Mouse (Mus musculus): Measurements from ENCODE around the gene Slc22a1. TPM values are rescaled to one million over a fixed set of nuclear protein-coding genes. Genes with fewer than 3 reads are reported as not detected.
"Not testable (repeated sequence)": the region's sequence is repeated elsewhere in the genome, so short reads cannot be mapped to it uniquely, and the experiment has no call there.

Slc22a1 gene
- polyA plus RNA-seq, 1 experiment = 36.3 TPM

DNA sequence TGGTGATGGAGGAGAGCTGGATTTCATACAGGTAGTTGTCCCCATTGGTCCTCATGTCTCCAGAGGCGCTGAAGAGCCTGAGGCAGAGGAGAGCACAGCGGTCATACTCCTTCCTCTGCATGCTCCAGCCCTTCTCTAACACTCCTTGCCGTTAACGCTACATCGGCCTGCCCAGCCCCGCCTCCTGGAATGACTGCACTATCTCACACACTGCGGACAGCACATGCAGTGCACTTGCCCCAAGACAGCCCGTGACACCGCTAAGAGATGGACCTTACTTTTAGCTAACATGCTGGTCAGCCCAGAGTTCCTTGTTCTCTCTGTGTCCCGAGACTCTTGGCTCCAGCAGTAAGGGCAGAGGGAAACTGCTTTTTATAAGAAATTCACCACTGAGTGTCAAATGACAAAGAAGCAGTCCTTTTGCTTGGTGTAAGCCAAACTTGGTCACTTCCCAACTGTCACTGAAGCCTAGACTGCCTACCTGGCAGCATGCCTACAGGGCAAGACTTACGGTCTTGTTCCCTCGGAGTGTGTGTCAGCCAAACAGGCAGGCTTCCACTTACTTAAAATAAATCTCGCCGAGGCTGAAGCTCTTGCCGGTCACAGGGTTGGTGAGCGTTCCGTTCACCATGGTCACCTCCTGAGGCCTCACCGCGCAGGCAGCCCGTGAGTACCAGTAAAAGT lies 12.9 kb upstream of the Slc22a1 start:
- DNase-seq (ENCODE audit: low read depth, low spot score) = no peak
- 70% methylated on average over 20 of the region's 20 CpGs for WGBS

DNA sequence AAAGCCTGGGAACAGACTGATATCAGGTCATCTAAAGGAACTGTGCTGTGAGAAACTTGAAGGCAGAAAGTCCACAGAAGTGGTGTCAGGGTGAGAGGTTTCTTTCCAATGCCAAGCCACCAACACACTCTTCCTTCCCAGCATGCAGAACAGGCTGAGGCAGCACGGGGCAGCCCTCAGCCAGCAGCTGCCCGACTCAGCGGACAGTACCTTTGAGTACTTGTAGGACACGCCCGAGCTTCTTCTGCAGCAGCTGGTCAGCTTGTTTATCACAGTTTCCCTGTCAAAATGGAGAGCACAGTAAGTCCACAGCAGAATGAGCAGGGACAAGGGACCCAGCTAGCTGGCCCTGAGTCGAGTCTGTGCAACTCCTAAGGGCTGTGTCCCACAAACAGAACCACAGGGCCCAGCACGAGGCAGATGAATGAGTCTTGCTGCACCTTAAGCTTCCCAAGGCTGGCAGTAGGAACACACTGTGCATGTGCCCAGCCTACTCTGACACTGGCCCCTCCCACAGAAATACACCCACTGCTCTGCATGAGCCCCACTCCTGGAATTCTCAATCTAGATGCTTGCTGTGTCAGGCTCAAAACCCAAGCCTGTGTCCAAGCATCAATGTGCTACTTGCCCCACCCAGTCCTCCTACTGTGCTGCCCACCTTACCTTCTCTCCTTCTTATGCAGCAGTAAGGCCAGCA lies 9.4 kb upstream of the Slc22a1 start:
- DNase-seq (ENCODE audit: low read depth, low spot score) = no peak
- WGBS = 39% methylated on average over 7 of the region's 7 CpGs

DNA sequence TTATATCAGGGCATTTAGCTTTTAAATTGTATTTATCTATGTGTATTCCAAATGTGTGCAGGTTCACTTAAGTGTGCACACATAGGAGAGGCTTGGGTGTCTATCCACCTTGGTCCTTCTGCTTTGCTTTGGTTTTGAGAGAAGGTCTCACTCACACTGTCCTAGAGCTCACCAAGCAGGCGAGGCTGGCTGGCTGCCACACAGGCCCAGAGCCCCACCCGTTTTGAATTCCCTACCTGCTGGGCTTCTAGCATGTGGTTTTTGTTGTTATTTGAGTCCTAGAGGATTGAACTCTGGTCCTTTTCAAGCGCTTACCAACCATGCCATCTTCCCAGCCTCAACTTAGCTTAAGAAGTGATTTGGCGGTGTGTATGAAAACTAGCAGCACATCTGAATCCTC lies 8.8 kb upstream of the Slc22a1 start:
- DNase-seq (ENCODE audit: low read depth, low spot score) = no peak
- 39% methylated on average over 4 of the region's 4 CpGs for WGBS

DNA sequence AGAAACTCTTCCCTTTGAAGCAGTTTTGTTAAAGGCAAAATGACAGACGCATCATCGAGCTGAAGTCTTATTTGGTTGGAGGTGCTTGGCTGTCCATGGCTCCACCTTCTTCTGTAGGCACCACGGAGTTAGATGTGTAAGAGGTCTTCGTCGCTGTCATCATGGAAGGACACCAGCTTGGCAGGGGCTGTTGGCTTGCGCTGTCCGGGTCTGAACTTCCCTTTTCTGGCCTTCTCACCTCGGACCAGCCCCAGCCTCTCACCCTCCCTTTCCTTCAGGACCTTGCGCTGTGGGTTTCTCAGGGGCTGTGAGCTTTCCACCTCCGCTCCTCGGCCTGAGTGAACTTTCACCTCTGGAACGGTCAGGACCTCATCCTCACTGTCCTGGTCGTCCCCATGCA lies 8.0 kb upstream of the Slc22a1 start:
- no peak for DNase-seq (ENCODE audit: low read depth, low spot score)
- 90% methylated on average over 13 of the region's 13 CpGs for WGBS

DNA sequence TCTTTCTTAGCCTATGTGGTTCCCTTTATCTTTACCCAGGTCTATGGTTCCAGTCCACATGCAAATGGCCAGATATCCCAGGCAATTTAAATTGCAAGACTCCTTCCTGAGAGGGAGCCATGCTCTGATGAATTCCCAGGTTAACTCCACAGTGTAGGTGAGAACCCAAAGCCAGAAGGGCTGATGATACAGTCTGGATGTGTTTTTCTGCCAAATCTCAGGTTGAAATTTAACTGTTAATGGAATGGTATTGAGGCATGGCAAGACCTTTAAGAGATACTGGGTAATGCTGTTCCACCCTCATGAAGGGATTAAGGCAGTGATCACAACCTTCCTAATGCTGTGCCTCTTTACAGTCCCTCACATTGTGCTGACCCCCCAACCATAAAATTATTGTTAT lies 2.6 kb upstream of the Slc22a1 start:
- no peak for DNase-seq (ENCODE audit: low read depth, low spot score)

DNA sequence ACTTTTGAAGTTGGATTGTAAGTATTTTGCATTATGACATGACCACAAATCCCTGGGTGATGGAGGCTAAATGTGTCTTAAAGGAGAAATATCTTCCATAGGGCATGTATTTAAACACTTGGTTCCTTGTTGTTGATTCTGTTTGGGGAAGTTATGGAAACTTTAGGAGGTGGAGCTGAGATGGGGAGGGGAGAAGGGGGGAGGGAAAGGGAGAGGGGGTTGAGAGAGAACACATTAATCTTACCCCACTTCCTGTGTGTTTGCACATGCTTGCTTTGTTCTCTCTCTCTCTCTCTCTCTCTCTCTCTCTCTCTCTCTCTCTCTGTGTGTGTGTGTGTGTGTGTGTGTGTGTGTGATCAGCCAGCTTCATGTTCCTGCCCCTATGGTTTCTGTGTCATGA lies 1.5 kb upstream of the Slc22a1 start:
- no peak for DNase-seq (ENCODE audit: low read depth, low spot score)

DNA sequence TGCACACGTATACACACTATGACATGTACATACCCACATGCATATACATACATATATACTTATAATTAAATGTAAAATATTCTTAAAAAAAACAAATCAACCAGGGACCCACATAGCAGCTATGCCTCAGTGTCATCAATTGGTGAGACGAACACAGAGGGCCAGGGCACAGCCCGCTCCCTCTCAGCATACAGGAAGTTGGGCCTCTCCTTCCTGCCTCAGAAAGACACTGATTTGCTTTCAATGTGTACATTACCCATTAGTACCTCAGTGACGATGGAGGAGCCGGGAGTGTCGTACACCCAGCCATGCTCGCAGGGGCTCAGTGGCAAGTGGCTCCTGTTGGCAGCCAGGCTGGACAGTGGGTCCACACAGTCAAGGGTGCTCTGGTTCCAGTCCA lies 649 bp downstream of the Slc22a1 start:
- not testable (repeated sequence) for DNase-seq (ENCODE audit: low read depth, low spot score)
- WGBS = 36% methylated on average over 7 of the region's 7 CpGs

DNA sequence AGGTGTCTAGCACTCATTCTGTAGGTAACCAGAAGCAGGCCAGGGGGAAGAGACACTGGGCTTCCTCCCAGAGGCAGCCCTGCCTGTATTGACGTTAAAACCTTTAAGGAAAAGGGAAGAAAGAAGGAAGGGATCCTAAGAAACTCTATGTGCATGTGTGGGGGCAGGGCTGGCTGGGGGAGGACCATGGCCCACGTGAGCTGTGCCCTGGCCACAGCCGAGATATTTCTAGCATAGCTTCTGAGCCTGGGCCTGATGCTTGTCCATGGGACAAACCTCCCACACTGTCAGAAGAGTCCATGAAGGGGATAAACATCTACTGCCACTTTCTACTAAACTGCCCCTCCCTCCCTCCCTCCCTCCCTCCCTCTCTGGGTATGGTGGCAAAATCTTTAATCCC lies 1.8 kb downstream of the Slc22a1 start:
- WGBS = 28% methylated on average over 3 of the region's 3 CpGs
- DNase-seq (ENCODE audit: low read depth, low spot score) = no peak

DNA sequence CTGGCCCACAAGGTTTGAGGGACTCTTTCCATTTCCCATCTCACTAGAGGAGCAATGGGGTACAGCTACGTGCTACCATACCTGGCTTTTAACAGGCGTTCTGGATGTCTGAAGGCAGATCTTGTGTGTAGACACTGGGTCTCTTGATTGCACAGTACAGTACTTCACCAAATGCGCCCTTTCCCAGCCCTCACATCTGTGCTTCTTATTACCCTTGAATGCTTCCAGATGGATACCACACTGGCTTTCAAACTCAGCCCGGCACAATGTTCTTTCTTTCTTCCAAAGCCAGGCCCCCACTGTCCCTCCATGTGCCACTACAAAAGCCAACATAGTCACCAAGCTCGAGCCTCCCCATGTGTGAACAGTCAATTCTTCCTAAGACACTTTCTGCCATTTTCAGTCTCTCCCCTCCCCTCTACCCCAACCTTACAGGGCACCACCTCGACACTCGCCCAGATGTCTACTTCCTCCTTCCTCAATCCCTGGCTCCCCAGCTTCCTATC lies 3.3 kb downstream of the Slc22a1 start:
- 54% methylated on average over 7 of the region's 7 CpGs for WGBS
- DNase-seq (ENCODE audit: low read depth, low spot score) = no peak

DNA sequence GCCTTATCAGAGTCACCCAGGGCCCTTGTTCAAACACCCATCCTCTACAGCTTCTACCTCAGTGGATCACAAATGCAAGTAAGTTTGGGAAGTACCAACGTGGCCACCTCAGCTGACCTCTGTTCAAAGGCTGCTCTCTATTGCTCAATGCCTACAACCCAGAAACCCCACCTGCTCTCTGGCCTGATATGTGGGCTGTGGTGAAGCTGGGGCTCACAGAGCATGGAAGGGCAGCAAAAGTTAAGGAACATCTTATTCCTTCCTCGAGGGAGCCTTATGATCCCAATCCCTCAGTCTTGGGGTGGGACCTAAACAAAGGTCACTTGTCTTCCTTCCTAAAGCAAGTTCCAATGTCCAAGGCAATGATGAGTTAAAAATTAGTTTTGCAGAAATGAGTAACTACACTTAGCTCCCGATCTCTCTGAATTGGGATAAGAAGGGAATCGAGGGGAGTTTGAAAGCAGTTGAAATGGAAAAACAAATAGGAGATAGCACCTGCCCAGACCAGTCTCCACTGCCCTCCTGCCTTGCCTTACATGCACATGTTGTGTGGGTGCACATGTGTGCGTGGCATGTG lies 4.5 kb downstream of the Slc22a1 start:
- 36% methylated on average over 5 of the region's 5 CpGs for WGBS

DNA sequence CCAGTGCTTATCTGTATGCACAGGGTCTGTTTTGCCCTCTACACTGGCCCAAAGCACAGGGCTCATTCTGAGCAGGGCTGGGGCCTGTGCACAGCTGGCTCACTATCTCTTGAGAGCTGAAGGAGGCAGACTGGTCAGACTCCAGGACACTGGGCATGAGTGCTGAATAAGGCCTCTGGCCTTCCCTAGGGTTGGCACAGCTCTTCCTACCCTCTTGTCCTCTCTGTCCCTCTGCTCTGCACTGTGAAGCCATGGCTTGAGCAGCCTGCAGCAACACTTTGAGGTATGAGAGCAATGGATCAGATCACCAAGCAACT lies 6.3 kb downstream of the Slc22a1 start:
- no peak for DNase-seq (ENCODE audit: low read depth, low spot score)

More for the DNA sequence above, 4.5 kb downstream of the Slc22a1 start:
- no peak for DNase-seq (ENCODE audit: low read depth, low spot score)

DNA sequence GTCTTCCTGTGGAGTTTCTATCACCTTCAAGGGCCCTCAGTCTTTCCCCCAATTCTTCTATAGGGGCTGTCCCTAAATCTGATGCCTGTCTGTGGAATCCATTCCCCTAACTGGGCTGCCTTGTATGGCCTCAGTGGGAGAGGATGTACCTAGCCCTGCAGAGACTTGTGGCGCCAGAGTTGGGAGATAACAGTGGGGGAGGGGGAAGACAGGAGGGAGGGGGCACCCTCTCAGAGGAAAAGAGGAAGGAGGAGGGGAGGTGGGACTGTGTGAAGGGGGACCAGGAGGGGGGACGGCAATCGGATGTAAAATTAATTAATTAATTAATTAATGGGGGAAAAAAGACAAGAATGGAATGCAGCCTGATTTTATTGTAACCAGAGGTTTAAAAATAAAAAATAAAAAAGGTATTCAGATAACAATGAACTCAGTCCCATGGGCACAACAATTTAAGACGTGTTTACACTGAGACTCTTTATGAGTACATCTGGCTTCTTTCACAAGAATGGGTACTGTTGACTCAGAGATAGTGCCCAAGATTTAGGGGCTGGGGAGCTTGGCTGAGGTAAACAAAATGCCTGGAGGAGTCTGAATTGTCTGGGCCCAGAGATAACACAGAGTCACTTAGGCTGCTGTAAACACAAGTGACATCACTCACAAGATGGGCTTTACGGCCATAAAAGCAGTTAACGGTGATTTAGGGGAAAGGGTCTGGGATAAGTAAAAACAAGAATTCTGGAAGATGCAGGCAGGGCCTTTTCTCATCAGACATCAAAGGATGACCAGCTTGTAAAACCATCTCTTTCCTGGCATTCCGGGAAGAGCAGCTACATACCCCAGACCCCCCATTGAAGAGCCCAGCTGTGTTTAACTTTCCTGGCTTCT lies 6.9 kb downstream of the Slc22a1 start:
- DNase-seq (ENCODE audit: low read depth, low spot score) = no peak
- WGBS = 38% methylated on average over 7 of the region's 7 CpGs

DNA sequence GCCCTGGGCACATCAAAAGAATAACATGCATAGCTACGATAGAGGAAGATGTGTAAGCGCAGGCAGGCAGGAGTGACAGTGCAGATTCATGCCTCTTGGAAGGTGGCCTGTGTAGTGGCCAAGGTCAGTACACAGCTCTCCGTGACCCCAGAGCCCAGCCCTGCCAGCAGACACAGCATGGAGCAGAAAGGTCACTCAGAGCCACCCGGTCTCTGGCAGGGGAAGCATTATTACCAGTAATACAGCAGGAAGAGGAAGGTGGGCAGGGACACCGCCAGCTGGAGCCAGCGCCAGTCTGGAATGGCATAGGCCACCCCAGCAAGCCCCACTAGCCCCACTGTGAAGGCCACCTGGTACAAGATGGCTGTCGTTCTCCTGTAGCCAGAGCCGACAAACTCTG lies 11.5 kb downstream of the Slc22a1 start:
- WGBS = 86% methylated on average over 8 of the region's 8 CpGs
- no peak for DNase-seq (ENCODE audit: low read depth, low spot score)

DNA sequence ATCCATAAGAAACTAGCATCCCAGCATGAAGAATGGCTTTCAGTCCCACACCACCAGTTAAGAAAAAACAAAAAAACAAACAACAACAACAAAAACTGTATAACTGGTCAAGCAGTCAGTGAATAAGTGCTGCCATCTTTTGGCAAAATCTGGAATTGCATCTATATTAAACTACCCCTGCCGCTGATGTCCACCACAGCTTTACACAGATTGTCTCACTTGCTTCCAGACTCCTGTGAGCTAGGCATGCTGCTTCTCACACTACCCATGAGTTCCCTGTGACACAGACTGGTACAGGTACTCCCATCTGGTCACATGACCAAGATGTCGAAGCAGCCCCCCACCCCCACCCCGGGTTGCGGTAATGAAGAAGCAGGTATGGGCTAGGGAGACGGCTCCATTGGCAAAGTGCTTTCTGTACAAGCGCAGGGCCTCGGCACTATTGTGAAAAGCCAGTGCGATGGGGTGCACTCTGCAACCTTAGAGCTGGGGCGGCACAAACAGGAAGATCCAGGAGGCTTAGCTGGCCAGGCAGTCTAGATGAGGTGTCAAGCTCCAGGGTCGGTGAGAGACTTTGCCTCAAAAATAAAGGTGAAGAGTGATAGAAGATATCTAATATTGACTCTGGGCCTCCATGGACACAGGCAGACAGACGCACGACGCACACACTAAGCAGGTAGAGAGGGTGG lies 14.9 kb downstream of the Slc22a1 start:
- no peak for DNase-seq (ENCODE audit: low read depth, low spot score)
- WGBS = 77% methylated on average over 13 of the region's 13 CpGs

DNA sequence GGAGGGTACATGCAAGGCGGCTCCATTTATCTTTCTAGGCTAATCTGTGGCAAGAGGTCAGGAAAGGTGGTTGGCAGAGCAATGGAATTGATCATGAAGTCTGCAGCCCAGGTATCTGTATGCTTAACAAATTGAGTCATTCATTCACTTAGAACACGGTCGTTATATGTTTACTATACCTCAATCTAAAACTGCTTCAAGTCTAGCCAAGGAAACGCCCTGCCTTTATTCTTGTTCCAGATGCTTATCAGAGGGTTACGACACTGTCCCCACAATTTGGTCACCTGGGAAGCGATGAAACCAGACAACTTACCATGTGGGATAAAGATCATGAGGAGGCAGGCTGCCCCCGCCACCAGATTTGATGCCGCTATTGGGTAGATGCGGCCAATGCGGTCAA lies 16.4 kb downstream of the Slc22a1 start:
- peak; percentile 68 for DNase-seq (ENCODE audit: low read depth, low spot score)
- WGBS = 34% methylated on average over 10 of the region's 10 CpGs

DNA sequence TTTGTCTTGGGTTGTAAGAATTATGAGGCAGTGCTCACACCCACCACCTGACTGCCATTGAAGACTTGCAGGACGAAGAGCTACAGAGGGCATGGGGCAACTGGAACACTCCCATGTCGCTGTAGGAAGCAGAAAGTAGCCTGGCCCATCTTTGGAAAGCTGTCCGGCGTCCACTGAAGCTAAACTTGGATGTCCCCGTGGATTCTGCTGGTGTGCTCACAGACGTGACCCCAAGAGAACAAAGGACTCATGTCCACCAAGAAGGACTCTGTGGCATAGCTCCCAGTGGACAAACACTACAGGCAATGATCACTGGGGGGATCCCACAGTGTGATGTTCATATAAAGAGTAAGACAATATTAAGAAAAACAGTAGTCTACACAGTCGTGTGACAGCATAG lies 16.8 kb downstream of the Slc22a1 start:
- no peak for DNase-seq (ENCODE audit: low read depth, low spot score)
- 32% methylated on average over 7 of the region's 7 CpGs for WGBS

DNA sequence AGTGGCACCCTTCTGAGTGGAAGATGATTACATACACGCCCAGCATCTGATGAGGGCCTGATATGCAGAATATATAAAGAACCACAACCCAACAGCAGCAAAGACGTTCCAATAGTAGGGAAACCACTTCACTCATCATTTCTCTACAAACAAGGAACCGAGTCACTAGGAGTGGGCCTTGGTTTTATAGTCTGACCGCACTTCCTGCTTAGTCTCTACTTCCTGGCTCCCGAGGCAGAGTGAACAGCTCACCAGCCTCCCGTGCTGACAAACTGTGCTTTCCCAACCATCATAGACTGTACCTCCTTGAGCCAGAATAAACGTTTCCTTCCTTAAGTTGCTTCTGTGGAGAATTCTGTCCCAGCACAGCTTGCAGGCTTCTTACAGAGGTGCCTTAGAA lies 19.8 kb downstream of the Slc22a1 start:
- no peak for DNase-seq (ENCODE audit: low read depth, low spot score)
- 19% methylated on average over 7 of the region's 7 CpGs for WGBS

DNA sequence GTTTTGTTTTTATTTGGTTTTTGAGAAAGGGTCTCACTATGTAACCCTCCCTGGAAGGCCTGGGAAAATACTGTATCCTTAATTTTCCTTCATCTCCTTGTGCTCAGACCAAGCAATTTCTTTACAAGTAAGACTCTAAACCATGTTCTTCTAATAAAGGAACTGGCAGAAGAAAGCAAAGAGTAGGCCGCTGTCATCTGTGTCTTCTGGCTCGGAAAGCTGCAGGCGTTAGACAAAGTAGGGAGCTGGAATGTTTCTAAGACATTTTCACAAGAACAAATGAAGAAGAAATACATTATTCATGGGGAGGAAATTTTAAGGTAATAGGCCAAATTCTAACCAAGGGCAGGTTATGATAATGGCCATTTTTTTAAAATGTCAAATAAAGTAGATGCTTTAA lies 21.6 kb downstream of the Slc22a1 start:
- DNase-seq (ENCODE audit: low read depth, low spot score) = no peak
- WGBS = 92% methylated on average over 3 of the region's 3 CpGs

DNA sequence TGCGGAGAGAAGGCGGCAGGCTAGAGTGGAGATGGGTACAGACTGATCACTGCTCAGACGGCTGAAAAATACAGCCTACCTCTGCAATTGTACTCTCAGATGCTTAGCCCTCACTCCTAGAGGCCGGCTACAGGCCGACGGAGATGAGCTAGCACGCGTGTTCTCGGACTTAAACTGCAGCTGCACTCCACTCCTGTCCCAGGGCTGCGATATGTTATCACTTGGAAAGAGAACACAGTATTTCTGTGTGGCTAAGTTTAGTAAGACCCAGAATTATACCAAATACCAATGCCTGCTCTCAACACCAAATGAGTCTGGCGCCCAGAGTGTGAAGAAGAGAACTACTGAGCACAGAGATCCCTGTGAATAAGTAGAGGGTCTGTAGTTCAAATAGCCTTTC lies 23.0 kb downstream of the Slc22a1 start:
- DNase-seq (ENCODE audit: low read depth, low spot score) = no peak
- 96% methylated on average over 11 of the region's 11 CpGs for WGBS

DNA sequence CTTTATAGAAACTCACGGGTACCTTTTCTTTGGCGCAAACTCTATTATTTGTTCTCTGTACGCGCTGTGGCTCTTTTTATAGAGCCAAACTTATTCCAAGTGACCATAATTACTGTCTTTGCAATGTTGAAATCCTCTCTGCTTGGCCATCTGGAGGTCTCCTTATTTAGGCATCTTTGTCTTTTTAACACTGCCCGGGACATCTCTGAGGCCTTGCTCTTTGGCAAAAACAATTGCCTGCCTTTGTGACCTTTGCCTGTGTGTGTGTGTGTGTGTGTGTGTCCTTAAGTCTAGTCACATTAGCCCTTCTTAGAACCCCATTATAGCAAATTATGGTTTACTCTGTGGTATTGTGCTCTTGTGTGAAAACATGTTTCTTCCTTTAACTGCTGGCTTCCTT lies 30.2 kb downstream of the Slc22a1 start:
- 60% methylated on average over 5 of the region's 5 CpGs for WGBS
- no peak for DNase-seq (ENCODE audit: low read depth, low spot score)

Data from large intestine, adult 2 months (tissue).